Mouse (Mus musculus): Measurements from ENCODE around the gene Cplx3.

- TF ChIP-seq CTCF (IDR thresholded peaks at IDR 0.05; ENCODE audit: low read depth) (no peak), EP300 (IDR thresholded peaks at IDR 0.05; ENCODE audit: low read depth) (no peak)
These were observed 28.8 kb downstream of the Cplx3 start for GRCm38 (mm10) chr9:57577144-57577849.
